Mouse (Mus musculus): ENCODE measurements around the gene Hinfp.

The Hinfp gene

DNA sequence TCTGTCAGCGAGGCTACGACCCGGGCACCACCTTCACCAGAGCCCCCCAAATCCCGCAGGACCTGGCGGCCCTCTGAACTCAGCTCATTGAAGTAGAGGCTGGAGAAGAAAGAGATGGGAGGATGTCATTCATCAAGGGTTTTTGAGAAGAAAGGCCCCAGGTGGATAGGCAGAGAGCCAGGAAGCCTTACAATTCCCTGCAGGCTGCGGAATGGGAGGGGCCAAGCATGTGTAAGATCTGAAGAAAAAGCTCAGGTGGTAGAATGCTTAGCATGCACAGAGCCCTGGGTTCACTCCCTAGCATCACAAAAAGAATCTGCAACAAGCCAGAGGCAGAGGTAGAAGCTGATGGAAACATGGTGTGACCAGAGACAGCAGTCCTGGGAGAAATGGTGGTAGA is 52.0 kb downstream of the Hinfp start:
- no peak for DNase-seq

DNA sequence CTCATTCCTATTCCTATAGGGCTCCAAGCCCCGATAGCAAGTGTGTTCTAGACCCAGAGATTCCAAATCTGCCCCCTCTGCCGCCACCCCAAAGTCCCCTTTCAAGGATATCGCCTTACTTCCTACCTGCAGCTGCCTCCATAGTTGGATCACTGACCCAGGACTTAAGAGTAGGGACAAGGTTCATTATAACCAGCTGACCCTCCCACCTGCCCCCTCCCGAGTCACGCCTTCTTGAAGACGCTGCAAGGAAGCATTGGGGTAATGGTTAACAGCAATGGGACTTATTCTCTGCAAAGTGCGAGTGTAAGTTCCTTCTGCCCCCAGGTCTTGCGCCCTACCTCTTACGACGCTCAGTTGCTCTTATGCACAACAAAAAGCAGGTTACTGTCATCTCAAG is 54.2 kb downstream of the Hinfp start, which contains the start of gene Pdzd3:
TSS of gene Pdzd3 (minus strand) at position 158 of the 400 bp plus-strand sequence.
- no peak for DNase-seq

GRCm38 (mm10) chr9:44250445-44250844 is 55.0 kb downstream of the Hinfp start:
- DNase-seq = no peak

DNA sequence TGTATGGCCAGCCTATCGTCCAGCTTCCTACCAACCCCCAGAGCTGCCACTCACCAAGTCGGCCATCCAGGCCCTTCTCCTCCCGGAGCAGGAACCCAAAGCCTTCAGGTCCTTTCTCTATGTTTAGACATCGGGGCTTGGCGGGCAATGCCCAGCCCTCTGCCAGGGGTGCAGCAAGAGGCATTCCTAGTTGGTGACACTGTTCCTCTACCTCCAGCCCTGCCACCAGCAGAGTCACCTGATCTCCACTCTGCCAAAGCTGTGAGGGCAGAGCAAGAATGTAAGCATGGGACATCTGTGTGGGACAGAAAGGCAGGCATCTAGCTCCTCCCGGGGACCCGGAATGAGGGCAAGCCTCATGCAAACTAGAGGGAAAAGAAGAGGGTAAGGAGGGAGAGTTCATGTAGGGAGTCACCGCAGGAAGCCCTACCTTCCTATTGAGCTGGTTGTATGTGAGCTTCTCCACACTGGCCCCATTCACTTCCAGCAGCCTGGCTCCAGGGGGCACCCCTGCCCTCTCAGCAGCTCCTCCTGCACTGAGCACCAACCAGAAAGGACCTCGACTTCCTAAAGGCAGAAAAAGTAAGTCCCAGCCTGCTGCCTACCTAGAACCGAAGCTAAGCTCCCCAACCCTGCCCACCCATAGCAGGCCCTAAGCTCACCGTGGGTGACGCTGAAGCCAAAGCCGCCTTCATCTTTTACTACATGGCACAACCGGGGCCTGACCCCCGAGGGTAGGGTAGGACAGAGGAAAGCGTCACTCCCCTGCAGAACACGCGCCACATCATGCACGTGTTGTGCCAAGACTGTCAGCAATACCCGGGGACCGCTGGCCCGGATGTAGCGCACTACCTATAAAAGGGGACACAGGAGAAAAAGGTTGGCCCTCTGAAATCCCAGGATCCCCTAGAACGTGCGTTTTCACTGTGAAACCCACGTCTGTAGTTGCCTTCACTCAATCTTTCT is 56.0 kb downstream of the Hinfp start:
- no peak for DNase-seq

DNA sequence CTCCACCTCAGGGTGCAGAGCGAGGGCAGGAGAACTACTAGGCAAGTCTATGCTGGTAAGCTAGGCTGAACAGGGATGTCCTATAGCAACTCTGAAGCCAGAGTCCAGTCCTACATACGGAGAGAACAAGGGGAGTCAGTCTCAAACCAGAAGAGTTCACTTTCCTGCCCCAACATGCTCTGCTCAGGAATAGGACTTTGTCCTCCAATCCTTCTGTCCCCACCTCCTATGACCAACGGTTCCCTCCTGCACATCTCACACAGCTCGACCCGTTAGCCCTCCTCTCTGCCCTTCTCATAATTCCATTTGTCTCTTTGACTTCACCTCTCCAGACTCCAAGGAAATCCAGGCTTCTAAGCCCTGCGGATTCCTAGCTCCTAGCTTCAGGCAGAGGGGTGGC is 57.6 kb downstream of the Hinfp start:
- no peak for DNase-seq

GRCm38 (mm10) chr9:44243621-44244020 is 61.9 kb downstream of the Hinfp start:
- DNase-seq = no peak
